Mouse (Mus musculus) urinary bladder, postnatal 10 days (tissue): ENCODE data around the gene Dock1.

Experiments used
- DNase-seq: peaks from one replicate; pipeline ENCODE4 v3.0.0; 2022; ENCODE audit warnings: low spot score

Gene Dock1

GRCm38 (mm10) chr7:135165155-135165554 is 494.7 kb downstream of the Dock1 start:
- no peak for DNase-seq

DNA sequence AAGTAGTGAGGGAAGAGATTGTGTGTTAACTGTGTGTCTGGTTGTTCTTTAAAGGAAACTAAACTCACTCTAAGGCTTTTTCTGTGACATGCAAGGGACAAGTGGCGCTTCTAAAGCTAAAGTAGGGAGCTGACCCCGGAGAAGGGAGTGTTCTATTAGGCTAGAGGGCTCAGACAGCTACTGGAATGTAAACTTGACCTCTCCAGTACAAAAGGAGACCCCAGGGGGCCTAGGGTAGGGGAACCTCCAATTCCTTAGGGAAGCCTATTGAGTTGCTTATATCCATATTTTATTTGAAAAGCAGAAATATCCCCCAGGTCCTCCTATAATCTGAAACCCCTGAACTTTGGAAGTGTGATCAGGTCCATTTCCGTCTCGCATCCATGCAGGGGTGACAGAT is 499.5 kb downstream of the Dock1 start:
- DNase-seq = no peak

DNA sequence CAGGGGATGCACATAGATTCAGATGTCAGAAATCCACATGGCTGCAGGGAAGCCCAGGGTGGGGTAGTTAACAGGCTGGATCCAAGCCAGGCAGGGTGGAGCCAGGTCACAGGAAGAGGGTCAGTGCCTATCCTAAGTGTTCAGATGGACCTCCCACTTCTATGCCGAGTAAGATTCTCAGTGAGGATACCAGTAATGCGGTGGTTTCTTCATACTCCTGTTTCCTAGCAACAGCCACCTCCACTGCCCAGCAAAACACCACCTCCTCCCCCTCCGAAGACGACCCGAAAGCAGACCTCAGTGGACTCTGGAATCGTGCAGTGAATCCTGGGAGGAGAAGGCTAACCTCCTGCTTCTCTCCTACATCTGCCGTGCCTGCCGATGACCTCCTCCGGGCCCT is 501.8 kb downstream of the Dock1 start:
- no peak for DNase-seq

DNA sequence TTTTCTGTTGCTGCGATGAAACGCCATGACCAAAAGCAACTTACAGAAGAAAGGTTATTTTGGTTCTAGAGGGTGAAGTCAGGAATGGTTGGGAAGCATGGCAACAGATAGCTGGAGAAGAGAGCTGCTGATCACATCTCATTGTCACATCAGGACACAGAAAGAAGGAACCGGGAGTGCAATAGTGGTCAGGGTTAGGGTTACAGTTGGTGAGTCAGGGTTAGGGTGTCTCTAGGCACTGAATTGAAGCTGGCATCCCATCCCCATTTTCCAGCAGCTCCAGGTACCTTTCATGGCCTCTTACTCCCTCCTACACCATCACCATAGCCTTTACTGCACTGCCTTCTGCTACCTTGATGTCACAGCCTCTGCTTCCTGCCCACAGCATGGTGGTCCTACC is 523.7 kb downstream of the Dock1 start:
- no peak for DNase-seq

GRCm38 (mm10) chr7:135195631-135196030 is 525.2 kb downstream of the Dock1 start:
- DNase-seq = no peak

GRCm38 (mm10) chr7:135196828-135197227 is 526.4 kb downstream of the Dock1 start:
- DNase-seq = no peak

DNA sequence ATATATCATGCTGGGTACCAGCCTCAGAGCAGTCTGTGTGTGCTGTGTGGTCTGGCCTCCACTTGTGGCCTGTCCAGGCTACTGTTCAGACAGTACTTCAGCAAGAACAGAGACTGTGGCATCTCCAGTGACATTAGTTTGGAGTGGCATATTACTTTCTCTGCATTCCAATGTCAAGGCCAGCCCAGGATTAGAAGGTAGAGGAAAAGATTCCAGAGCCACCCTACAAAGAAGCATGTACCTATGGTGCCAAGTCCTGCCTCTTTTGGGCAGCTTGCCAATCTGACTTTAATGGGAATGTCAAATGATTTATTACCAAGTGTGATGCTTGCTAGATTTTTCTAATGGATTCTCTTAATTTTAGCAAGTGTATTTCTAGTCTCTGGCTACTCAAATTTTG is 533.5 kb downstream of the Dock1 start:
- no peak for DNase-seq

DNA sequence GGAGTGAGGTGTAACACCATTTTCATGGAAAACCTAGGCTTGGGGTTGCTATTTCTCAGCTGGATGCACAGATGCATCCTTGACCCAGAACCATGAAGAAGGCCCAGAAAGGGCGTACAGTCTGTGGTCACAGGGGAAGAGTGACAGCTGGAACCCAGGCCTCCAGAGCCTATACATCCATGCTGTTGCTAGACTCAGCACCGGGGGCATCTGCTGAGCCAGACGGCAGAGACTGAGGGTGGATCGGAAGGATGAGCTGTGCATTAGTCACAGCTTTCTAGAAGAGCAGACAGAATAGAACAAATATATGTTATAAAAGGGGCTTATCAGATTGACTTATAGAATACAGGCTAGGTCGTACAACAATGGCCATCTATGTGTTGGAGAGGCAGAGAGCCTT is 534.7 kb downstream of the Dock1 start:
- no peak for DNase-seq

DNA sequence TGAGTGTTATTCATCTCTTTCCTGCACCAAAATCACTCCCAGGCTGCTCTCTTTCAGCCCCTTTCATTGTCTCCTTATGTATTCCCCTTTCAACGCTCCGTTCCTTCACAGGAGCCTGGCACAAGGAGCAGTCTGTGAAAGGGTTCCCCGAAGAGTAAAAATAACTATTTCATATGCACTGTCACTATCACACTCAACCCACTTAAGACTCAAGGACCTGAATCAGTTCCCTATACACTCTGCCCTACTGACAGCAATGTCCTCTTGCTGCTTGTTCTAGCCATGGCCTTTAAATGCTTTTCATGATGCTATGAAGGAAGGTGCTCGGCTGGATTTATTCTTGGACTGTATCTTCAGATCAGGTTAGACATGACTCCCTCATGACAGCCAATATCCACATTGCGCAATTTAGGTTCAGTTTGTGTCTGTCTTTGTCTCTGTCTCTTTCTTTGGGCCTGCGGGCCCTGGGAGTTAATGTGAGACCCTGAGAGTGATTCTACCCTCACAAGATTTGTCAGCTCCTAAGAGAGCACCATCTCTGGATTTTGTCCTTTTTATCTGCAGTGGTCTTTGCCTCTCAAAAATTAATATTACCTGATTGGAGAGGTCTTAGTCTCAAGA is 538.6 kb downstream of the Dock1 start:
- no peak for DNase-seq

DNA sequence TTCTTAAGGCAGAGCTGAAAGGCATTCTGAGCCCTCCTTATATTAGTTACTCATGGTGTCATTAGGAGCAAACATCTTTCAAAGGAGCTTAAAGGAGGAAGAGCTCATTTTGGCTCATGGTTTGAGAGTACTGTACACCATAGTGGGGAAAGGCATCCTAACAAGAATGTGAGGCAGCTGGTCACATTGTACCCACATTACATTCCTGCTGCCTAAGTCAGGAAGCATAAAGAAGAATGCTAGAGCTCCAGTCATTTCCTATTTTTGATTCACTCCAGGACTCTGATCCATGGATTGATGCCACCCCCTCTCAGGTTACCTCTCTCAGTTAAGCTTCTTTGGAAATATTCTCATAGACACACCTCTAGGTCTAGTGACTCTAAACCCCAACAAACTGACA is 539.8 kb downstream of the Dock1 start:
- no peak for DNase-seq

DNA sequence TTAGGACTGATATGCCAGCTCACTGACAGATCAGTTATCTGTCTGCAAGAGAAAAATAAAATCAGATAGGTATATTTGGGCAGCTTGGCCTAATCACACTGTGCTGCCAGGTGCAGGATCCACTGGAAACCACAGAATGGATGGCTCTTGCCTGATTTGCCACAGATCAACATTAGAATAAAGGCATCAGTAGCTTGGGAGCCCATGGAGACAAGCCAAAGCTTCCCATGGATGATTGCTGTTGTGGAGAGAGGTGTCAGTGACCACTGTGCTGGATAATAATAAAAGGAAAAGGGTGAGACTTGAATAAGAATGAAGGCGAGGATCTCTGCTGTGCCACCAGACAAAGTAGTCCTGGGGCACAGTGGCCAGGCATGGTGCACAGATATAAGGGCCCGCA is 540.4 kb downstream of the Dock1 start:
- no peak for DNase-seq

GRCm38 (mm10) chr7:135212505-135212904 is 542.1 kb downstream of the Dock1 start:
- DNase-seq = no peak

DNA sequence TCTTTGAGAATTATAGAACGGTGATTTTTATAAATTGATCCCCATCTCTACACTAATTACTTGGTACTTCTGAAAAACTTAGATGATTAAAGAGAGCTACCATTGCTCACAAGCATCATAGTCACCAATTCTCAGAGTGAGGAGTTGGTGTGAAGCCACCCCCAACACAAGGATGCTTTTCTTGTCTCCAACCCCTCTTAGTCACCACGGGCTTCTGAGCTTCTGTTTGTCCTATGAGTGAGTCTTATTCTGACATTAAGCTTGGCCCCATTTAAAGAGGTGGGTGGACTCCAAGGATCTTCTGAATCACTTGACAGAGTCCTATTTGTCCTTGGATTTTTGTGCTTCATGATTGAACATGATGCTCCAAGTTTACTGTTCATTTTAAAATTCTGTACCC is 551.0 kb downstream of the Dock1 start:
- no peak for DNase-seq
